Mouse (Mus musculus): ENCODE data around the gene Glrx5. TPM values are rescaled to one million over a fixed set of nuclear protein-coding genes. Genes with fewer than 3 reads are reported as not detected.

Gene Glrx5
- polyA plus RNA-seq, 1 experiment from 2014 or later: 202 TPM

DNA sequence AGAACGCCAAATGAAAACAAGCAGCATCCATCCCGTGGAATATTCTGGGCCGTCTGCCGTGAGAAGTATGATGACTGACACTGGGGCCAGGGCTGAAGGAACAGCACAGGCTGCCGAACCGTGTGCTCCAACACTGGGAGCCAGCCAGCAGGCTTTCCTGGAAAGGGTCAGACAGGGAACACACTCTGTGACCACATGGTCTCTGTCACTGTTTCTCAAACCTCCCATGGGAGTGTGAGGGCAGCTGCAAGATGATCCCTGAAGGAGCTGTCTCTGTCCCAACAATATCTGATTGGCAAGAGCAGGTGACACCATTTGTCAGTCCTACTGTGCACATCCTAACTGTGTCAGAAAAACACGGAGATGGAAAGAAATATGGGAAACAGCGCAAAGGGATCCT lies 39.6 kb upstream of the Glrx5 start:
- Histone ChIP-seq H3K4me1 (ENCODE audit: control insufficient read depth, insufficient read depth, low read length) (no peaks in the 10 kb centered on the region), H3K27me3 (ENCODE audit: control insufficient read depth, insufficient read depth, low read length) (no peaks in the 10 kb centered on the region), H3K9ac (ENCODE audit: low read length) (no peak overlapping the region), H3K27ac (replicated peaks; ENCODE audit: low read depth, low read length) (no peak overlapping the region), H3K4me2 (ENCODE audit: low read depth, severe bottlenecking) (no peak overlapping the region), H3K36me3 (ENCODE audit: control insufficient read depth, insufficient read depth, low read length) (no peaks in the 10 kb centered on the region), H3K9me3 (ENCODE audit: control insufficient read depth, low read length) (no peaks in the 10 kb centered on the region), H3K4me3 (ENCODE audit: low read depth, low read length) (no peak overlapping the region)
- ATAC-seq (ENCODE audit: insufficient number of reproducible peaks, low FRiP score, low TSS enrichment, low read depth): no peak
- no peak for DNase-seq (ENCODE audit: low spot score)
- WGBS: 87% methylated on average over 8 of the region's 8 CpGs

GRCm38 (mm10) chr12:104995259-104995876 lies 37.1 kb upstream of the Glrx5 start:
- Histone ChIP-seq H3K9me3 (ENCODE audit: control insufficient read depth, low read length) (no peaks in the 10 kb centered on the region), H3K36me3 (ENCODE audit: control insufficient read depth, insufficient read depth, low read length) (no peaks in the 10 kb centered on the region), H3K4me1 (ENCODE audit: control insufficient read depth, insufficient read depth, low read length) (no peaks in the 10 kb centered on the region), H3K4me2 (ENCODE audit: low read depth, severe bottlenecking) (no peak overlapping the region), H3K4me3 (ENCODE audit: low read depth, low read length) (no peak overlapping the region), H3K9ac (ENCODE audit: low read length) (no peak overlapping the region), H3K27ac (replicated peaks; ENCODE audit: low read depth, low read length) (no peak overlapping the region), H3K27me3 (ENCODE audit: control insufficient read depth, insufficient read depth, low read length) (no peaks in the 10 kb centered on the region)
- ATAC-seq (ENCODE audit: insufficient number of reproducible peaks, low FRiP score, low TSS enrichment, low read depth): no peak; the same call in 1 of the 2 replicates
- DNase-seq (ENCODE audit: low spot score): no peak
- WGBS: 77% methylated on average over 12 of the region's 12 CpGs

DNA sequence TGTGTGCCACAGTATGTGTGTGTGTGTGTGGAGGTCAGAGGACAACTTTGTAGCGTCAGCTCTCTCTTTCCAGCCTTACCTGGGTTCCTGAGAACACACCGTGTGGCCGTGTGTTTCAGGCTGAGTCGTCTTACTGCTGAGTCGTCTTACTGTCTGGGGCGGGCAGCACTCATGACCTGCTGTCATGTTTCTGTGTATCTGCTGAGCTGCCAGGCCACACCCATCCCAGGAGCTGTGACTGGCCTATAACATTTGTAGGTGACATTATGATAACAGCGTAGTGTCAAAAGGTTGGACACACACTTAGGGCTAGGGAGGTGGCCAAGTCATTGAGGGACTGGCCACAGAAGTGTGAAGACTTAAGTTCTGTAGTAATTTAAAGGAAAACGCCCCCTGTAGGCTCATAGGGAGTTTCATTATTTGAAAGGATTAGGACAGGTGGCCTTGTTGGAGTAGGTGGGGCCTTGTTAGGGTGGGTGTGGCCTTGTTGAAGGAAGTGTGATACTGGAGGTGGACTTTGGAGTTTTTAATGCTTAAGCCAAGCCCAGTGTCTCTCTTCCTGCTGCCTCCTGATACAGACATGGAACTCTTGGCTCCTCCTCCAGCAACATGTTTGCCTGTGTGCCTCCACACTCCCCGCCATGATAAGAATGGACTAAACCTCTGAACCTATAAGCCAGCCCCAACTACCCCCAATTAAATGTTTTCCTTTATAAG lies 36.3 kb upstream of the Glrx5 start:
- ATAC-seq (ENCODE audit: insufficient number of reproducible peaks, low FRiP score, low TSS enrichment, low read depth): no peak
- no peak overlapping the region for H3K27ac ChIP-seq (replicated peaks; ENCODE audit: low read depth, low read length)
- no peaks in the 10 kb centered on the region for H3K36me3 ChIP-seq (ENCODE audit: control insufficient read depth, insufficient read depth, low read length)
- H3K4me2 ChIP-seq (ENCODE audit: low read depth, severe bottlenecking): no peak overlapping the region
- no peaks in the 10 kb centered on the region for H3K9me3 ChIP-seq (ENCODE audit: control insufficient read depth, low read length)
- H3K9ac ChIP-seq (ENCODE audit: low read length): no peak overlapping the region
- H3K4me1 ChIP-seq (ENCODE audit: control insufficient read depth, insufficient read depth, low read length): no peaks in the 10 kb centered on the region
- DNase-seq (ENCODE audit: low spot score): no peak
- WGBS: 85% methylated on average over 9 of the region's 9 CpGs
- no peak overlapping the region for H3K4me3 ChIP-seq (ENCODE audit: low read depth, low read length)
- no peaks in the 10 kb centered on the region for H3K27me3 ChIP-seq (ENCODE audit: control insufficient read depth, insufficient read depth, low read length)

GRCm38 (mm10) chr12:104997159-104997558 lies 35.3 kb upstream of the Glrx5 start:
- Histone ChIP-seq H3K36me3 (ENCODE audit: control insufficient read depth, insufficient read depth, low read length) (no peaks in the 10 kb centered on the region), H3K9ac (ENCODE audit: low read length) (no peak overlapping the region), H3K27me3 (ENCODE audit: control insufficient read depth, insufficient read depth, low read length) (no peaks in the 10 kb centered on the region), H3K9me3 (ENCODE audit: control insufficient read depth, low read length) (no peaks in the 10 kb centered on the region), H3K4me1 (ENCODE audit: control insufficient read depth, insufficient read depth, low read length) (no peaks in the 10 kb centered on the region), H3K4me3 (ENCODE audit: low read depth, low read length) (no peak overlapping the region), H3K4me2 (ENCODE audit: low read depth, severe bottlenecking) (no peak overlapping the region), H3K27ac (replicated peaks; ENCODE audit: low read depth, low read length) (no peak overlapping the region)
- ATAC-seq (ENCODE audit: insufficient number of reproducible peaks, low FRiP score, low TSS enrichment, low read depth) (no peak), DNase-seq (ENCODE audit: low spot score) (no peak)
- WGBS: 88% methylated on average over 10 of the region's 10 CpGs

- 84% methylated on average over 10 of the region's 10 CpGs for WGBS
- no peaks in the 10 kb centered on the region for H3K9me3 ChIP-seq (ENCODE audit: control insufficient read depth, low read length)
- no peaks in the 10 kb centered on the region for H3K36me3 ChIP-seq (ENCODE audit: control insufficient read depth, insufficient read depth, low read length)
- H3K4me3 ChIP-seq (ENCODE audit: low read depth, low read length): no peak overlapping the region
- no peak overlapping the region for H3K4me2 ChIP-seq (ENCODE audit: low read depth, severe bottlenecking)
- H3K27me3 ChIP-seq (ENCODE audit: control insufficient read depth, insufficient read depth, low read length): no peaks in the 10 kb centered on the region
- no peak overlapping the region for H3K27ac ChIP-seq (replicated peaks; ENCODE audit: low read depth, low read length)
- no peak for ATAC-seq (ENCODE audit: insufficient number of reproducible peaks, low FRiP score, low TSS enrichment, low read depth)
- H3K9ac ChIP-seq (ENCODE audit: low read length): no peak overlapping the region
- H3K4me1 ChIP-seq (ENCODE audit: control insufficient read depth, insufficient read depth, low read length): no peaks in the 10 kb centered on the region
- DNase-seq (ENCODE audit: low spot score): no peak
Observed at GRCm38 (mm10) chr12:104997641-104998293, 34.7 kb upstream of the Glrx5 start.

DNA sequence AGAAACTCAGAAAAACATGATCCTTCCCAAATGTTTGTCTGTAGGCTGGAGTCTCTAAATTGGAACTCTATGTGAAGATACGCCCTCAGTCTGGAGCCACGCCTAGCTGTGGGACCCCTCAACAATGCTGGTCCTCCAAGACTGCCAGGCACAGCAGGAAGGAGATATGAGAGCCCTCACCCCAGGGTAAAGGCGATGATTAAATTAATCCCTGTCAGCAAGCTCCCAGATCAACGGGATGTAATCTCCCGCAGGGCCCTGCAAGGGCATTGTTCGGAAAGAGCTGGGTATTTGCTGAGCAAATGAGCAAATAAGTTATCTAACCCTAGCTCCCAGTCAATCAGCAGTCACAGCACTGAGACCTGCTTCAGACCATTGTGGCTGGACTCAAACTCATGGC lies 33.9 kb upstream of the Glrx5 start:
- H3K4me1 ChIP-seq (ENCODE audit: control insufficient read depth, insufficient read depth, low read length): no peaks in the 10 kb centered on the region
- H3K36me3 ChIP-seq (ENCODE audit: control insufficient read depth, insufficient read depth, low read length): no peaks in the 10 kb centered on the region
- 83% methylated on average over 6 of the region's 6 CpGs for WGBS
- no peak overlapping the region for H3K9ac ChIP-seq (ENCODE audit: low read length)
- H3K27me3 ChIP-seq (ENCODE audit: control insufficient read depth, insufficient read depth, low read length): no peaks in the 10 kb centered on the region
- no peaks in the 10 kb centered on the region for H3K9me3 ChIP-seq (ENCODE audit: control insufficient read depth, low read length)
- no peak overlapping the region for H3K4me3 ChIP-seq (ENCODE audit: low read depth, low read length)
- DNase-seq (ENCODE audit: low spot score): no peak
- no peak overlapping the region for H3K4me2 ChIP-seq (ENCODE audit: low read depth, severe bottlenecking)
- no peak overlapping the region for H3K27ac ChIP-seq (replicated peaks; ENCODE audit: low read depth, low read length)
- no peak for ATAC-seq (ENCODE audit: insufficient number of reproducible peaks, low FRiP score, low TSS enrichment, low read depth)

- Histone ChIP-seq H3K9ac (ENCODE audit: low read length) (no peak overlapping the region), H3K36me3 (ENCODE audit: control insufficient read depth, insufficient read depth, low read length) (no peaks in the 10 kb centered on the region), H3K4me3 (ENCODE audit: low read depth, low read length) (no peak overlapping the region), H3K27ac (replicated peaks; ENCODE audit: low read depth, low read length) (no peak overlapping the region), H3K4me2 (ENCODE audit: low read depth, severe bottlenecking) (no peak overlapping the region), H3K4me1 (ENCODE audit: control insufficient read depth, insufficient read depth, low read length) (no peaks in the 10 kb centered on the region), H3K27me3 (ENCODE audit: control insufficient read depth, insufficient read depth, low read length) (no peaks in the 10 kb centered on the region), H3K9me3 (ENCODE audit: control insufficient read depth, low read length) (no peaks in the 10 kb centered on the region)
- DNase-seq (ENCODE audit: low spot score) (no peak), ATAC-seq (ENCODE audit: insufficient number of reproducible peaks, low FRiP score, low TSS enrichment, low read depth) (no peak)
- 72% methylated on average over 8 of the region's 8 CpGs for WGBS
Observed at GRCm38 (mm10) chr12:104999171-104999570, 33.3 kb upstream of the Glrx5 start.

DNA sequence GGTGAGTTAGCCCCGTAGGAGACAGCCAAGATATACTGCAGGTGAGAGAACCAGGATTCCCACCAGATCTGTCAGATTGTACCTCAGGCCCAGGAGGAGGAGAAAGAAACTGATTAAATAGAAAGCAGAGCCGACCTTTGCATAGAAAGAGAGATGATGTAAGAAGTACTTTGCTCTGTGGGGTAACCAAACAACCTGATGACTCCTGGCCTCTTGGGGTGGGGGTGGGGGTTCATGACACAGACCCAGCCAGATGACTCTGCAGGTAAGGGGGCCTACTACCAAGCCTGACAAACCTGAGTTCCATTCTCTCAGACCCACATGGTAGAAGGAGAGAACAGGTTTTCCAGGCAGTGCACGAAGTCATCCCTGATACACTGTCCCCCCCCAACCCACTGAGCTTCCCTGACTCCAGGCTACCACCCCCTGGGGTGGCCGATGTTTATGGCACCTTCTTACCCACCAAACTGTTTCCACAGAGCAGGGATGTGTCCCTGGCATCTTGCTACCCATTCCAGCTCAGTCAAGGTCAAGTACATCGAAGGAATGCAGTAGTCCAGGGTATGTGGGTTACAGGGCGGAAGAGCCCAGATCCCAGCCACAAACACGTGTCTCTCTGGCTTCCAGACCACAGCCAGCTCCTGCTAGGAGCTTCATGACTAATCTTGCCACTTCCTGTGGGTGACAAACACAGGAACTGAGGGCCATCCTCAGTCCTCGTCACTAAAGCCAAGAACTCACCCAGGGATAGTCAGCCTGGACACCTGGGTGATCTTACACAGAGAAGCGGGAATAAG lies 31.8 kb upstream of the Glrx5 start:
- Histone ChIP-seq H3K9ac (ENCODE audit: low read length) (no peak overlapping the region), H3K27ac (replicated peaks; ENCODE audit: low read depth, low read length) (no peak overlapping the region), H3K4me1 (ENCODE audit: control insufficient read depth, insufficient read depth, low read length) (no peaks in the 10 kb centered on the region), H3K9me3 (ENCODE audit: control insufficient read depth, low read length) (no peaks in the 10 kb centered on the region), H3K4me2 (ENCODE audit: low read depth, severe bottlenecking) (no peak overlapping the region), H3K36me3 (ENCODE audit: control insufficient read depth, insufficient read depth, low read length) (no peaks in the 10 kb centered on the region), H3K4me3 (ENCODE audit: low read depth, low read length) (no peak overlapping the region), H3K27me3 (ENCODE audit: control insufficient read depth, insufficient read depth, low read length) (no peaks in the 10 kb centered on the region)
- 77% methylated on average over 9 of the region's 9 CpGs for WGBS
- no peak for DNase-seq (ENCODE audit: low spot score)
- ATAC-seq (ENCODE audit: insufficient number of reproducible peaks, low FRiP score, low TSS enrichment, low read depth): no peak
